Mouse (Mus musculus): ENCODE results near the gene Caskin2.

Caskin2 gene

DNA sequence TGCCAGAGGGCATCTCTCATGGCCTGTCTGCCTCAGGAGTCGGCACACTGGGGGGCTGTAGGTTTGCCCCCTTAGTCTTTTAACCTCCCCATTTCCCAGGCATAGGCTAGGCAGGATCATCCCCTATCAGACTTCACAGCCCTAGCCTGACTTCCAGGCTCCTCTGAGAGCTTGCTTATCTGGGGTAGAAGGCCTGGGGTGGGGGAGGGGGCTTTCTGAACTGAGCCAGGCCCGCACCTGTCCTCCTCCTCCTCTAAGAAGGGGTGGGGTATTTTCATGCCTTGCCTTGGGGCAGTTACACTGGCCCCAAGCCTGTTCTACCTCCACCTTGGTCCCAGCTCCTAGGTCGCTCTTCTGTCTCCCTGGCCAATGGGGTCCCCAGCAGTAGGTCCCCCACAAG is 18.1 kb upstream of the Caskin2 start:
- DNase-seq (ENCODE audit: extremely low spot score, low spot score), result no peak

- DNase-seq (ENCODE audit: extremely low spot score, low spot score), result peak; percentile 36
These were observed 17.3 kb upstream of the Caskin2 start for GRCm38 (mm10) chr11:115830550-115831325.

DNA sequence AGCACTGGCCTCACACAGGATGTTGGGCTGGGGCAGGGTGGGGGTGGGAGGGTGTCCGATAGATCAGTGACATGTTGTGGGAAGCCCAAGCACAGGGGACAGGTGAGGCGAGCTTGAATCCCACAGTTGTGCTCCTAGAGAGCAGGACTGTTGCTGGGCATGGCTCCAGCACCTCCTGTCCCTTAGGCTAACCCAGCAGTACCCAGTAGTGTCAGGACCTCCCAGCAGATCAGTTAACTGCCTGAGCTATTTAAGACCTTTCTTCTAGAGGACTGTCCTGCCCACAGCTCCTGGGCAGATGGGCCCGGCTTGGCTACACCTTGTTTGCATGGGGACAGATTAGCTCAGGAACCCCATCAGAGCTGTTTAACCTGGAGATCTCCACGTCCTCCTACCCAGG is 15.6 kb upstream of the Caskin2 start:
- DNase-seq (ENCODE audit: extremely low spot score, low spot score), result no peak

DNA sequence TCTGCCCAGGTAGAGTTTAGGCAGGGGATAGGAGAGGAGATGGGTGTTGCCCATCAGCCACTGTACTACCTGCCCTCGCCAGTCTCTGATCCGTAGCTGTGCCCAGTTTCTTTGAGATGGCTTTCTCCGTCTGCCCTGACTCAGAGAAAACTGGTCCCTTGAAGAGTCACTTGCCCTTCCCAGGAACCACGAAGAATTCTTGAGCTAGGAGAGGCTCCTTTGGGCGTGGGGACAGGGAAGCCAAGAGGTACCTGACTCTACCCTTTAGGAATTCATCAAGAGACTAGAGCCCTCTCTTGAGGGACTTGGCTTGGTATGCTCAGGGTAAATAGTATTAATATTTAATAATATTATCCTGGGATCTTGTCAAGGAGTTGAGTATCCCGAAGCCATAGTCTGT is 14.2 kb upstream of the Caskin2 start:
- DNase-seq (ENCODE audit: extremely low spot score, low spot score), result no peak

DNA sequence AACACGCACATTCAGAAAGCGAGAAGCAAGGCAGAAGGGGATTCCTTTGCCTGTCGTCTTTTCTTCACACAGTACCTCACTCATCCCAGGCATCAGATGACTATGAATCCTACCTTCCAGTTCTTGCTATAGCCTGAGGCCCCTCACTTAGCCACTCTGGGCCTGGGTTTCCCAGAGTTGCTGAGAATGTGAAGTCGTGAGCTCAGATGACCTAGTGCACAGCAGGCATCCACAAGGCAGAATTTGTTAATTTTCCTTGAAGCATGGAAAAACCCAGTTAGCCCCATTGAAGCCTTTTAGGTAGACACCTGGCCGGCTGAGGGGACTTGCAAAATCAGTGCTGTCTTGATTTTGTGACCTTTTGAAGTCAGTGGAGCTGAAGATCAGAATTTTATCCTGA is 13.0 kb upstream of the Caskin2 start:
- DNase-seq (ENCODE audit: extremely low spot score, low spot score), result no peak

DNA sequence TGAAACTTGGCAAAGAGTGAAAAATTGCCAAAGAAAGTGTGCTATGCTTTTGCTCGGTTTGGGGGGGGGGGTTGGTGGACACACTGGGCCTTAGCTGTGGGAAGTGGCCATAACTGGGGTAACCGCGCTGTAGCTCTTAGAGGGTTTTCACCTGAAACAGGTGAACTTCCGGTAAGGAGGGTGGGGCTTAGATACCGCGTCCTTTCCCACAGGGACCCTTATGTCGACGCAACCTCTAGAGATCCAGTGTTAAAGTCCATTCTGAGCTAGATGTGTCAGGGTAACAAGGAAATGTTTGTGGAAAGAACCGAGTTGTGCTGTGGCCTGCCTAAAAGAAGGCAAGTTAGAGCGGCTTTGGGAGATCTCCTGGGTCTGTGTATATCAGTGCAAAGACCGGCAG is 11.4 kb upstream of the Caskin2 start:
- no peak for DNase-seq (ENCODE audit: extremely low spot score, low spot score)

DNA sequence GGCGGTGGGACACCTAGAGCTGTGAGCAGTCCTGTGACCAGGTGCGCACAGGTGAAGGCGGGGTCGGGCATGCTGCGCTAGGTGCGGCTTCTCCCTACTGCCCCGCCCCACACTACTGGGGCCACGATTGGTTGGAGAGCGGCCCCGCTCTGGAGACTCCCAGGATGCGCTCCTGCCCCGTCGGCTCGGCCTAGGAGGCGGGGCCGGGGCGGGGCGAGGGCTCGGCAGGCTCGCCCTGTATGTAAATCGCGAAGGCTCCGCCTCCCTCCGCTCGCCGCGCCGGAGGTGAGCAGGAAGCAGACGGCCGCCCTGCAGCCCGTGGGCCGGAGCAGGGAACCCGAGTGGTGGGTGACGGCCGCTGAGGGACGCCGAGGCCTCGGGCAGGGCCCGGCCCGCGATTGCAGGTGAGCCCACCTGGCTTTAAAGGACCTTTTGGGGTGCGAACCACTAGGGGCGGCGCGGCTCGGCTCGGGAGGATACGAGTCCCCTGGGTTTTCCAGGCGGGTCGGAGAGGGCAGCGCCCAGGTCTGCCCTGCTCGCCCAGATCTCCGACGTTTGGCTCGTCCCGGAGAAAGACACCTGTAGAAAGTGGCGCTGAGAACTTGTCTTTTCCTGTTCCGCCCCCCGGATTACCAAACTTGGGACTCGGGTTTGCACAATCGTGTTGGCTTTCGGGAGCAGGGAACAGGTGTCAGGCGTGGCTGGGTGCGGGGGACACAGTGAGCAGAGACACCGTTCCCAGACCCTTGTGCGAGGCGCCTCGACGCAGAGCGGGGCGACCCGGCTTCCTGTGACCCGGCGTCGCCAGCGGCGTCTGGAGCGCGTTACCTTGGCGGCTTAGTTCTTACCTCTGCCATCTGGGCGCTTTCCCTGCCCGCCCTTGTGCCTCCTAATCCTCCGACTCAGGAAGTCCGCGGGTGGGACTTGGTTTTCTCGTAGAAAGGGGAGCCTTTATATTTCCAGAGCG is 10.6 kb upstream of the Caskin2 start, which contains the start of gene Llgl2:
Gene Llgl2 (plus strand): TSS at position 276 of the 967 bp plus-strand sequence.
- DNase-seq (ENCODE audit: extremely low spot score, low spot score), result peak; percentile 85

DNA sequence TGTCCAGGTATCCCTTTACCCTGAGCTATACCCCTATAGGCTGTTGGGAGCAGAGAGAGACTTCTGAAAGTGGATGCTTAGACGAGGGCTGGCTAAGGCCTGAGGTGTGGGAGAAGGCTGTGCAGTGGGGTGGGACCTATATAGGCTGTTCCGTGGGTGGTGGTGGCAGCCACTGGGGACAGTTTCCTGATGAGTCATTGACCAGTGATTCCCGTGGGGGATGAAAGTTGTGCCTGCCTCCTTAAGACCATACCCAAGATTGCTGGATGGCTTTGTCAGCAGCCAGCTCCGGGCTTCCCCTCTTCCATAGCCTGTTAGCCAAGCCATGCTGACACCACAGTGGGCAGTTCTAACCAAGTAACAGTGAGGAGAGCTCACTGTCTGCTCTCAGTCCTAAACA is 7.6 kb upstream of the Caskin2 start:
- DNase-seq (ENCODE audit: extremely low spot score, low spot score), result no peak

DNA sequence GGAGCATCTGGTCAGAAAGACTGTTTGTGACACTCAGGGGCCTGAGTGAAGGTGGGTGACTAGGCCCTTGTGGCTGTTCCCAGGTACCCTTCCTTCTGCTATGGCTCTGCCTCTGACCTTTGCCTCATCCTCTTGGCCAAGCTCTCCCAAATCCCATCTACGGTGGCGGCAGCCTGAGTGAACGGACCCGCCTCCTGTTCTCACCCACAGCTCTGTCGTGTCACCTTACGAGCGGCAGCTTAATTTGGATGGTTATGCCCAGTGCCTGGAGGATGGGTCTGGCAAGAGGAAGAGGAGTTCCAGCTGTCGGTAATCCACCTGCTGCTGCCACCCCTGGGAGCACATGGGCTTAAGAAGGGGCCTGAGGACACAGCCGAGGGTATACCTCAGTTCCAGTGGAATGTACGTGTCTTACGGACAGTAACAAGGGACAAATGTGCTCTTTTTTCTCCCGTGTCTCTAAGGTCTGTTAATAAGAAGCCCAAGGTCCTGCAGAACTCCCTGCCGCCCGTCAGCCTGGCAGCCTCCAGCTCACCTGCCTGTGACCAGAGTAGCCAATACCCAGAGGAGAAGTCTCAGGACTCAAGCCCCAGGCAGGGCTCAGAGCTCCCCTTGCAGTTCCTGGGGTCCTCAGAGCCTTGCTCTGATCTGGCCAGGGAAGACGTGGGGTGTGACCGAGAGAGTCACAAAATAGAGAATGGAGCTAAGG is 6.6 kb upstream of the Caskin2 start:
- DNase-seq (ENCODE audit: extremely low spot score, low spot score), result no peak

- DNase-seq (ENCODE audit: extremely low spot score, low spot score), result no peak
These were observed 3.9 kb upstream of the Caskin2 start for GRCm38 (mm10) chr11:115817331-115817730.

- DNase-seq (ENCODE audit: extremely low spot score, low spot score), result peak; percentile 88
These were observed 1.4 kb upstream of the Caskin2 start, which contains the start of gene Tsen54 for GRCm38 (mm10) chr11:115814605-115815450. Gene Tsen54, plus strand, starts transcription at chr11:115814724.

DNA sequence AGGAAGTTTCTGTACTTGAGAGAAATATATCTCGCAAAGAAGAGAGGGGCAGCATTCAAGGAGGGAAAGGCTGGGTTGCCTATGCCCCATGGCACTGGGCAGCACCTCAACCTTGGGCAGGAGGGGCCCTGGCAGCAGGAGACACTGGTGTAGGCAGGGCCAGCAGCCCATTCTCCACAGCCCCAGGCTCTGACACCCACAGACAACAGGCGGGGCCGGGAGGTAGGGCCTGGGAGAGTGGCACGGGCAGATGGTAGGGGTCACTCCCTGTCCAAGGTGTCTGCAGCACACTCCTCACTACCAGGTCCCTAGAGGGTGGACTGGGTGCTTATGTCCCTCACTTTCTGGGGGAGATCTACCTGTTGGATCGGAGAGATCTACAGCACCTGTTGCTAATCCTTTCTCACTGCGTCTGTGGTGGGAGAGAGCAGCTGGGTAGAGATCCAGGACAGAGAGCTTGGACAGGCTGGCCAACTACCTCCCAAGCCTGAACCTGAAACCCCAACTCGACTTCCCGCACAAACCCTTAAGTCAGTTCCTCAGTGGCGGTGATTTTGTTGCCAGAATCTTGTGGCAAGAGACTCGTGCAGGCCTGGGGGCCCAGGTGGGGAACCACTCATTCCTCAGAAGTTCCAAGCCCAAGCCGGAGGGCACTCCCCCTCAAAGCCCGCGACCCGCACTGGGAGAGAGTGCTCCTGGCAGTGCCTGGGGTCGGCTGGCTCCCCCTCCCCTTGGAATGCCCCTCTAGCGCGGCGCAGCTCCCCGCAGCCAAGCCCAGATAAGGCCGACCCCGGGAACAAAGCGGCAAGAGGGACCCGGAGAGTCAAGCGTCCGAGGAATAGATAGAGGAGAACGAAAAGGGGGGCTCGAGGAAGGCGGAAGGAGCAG is 662 bp downstream of the Caskin2 start:
- DNase-seq (ENCODE audit: extremely low spot score, low spot score), result no peak

- DNase-seq (ENCODE audit: extremely low spot score, low spot score), result no peak
These were observed 1.3 kb downstream of the Caskin2 start for GRCm38 (mm10) chr11:115812095-115812494.

DNA sequence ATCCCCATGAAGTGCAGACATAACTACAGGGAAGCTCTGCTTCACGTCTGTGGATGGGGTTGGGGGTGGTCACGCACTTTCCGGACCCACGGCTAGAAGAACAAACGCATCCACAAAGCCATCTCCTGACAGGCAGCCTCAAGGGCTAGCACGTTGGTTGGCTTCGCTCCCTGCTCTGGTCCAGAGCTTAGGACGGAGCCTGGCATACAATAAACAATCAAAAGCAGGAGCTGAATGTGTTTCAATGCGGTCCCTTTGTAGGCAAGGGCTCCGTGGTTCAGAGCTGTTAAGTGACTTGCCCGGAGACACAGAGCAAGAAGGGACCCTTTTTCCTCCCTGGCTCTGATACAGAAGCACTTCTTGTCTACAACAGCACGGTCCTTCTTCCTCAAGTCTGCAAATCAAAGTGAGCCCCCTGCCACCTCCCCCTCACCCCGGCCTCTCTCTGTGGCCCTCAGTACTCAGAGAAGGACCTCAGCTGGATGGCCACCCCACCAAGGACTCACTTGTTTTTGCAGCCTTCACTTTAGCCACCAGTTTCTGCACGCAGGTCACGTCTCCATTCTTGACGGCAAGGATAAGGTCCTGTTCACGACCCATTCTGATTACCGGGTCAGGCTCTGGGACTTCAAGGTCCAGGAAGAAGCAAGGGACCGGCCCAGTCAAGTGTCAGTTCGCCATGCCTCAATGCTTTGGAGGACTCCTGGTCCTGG is 1.9 kb downstream of the Caskin2 start:
- DNase-seq (ENCODE audit: extremely low spot score, low spot score), result no peak

DNA sequence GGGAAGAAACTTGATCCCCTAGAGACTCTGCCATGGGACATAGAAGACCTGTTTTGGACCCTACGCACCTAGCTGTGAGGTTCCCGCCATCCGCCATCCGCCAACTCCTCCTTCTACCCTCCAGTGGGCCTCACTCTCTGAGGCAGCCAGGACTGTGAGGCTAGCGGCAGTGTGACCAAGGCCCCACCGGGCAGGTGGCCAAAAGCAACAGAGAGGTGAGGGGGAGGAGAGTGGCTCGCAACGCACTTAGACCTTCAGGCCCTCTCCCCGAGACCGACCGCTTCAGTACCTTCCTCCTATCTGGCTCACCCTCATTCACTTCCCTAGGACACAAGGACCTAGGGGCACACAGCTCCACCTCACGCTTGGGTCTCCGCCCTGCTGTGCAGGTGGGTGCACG is 3.1 kb downstream of the Caskin2 start:
- no peak for DNase-seq (ENCODE audit: extremely low spot score, low spot score)

- DNase-seq (ENCODE audit: extremely low spot score, low spot score), result no peak
These were observed 4.1 kb downstream of the Caskin2 start for GRCm38 (mm10) chr11:115809311-115809781.

DNA sequence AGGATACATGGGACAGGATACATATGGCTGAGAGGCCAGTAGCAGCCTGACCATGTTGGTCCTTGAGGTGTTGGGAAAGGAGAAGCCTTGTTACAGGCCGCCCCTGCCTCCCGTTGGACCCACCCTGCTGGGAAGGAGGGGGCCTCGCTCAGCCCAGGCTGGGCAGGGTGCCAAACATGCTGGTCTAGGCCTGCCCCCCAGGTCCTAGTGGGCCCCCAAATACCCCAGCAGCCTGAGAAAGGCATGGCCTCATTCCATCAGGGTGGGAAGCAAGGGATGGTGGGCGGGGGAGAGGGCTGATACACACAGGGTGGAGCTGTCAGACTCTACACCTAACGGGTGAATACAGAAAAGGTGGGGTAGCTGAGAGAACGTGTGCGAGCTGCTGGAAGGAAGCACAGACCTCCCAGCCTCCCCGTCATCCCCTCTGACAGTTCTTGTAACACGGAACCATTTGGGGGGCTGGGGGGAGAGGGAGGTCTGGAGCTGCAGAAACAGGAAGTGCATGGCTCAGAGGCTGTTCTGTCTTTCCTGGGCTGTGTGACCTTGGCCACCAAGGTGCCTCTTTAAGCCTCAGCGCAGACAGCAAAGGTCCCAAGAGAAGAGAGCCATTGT is 4.6 kb downstream of the Caskin2 start:
- DNase-seq (ENCODE audit: extremely low spot score, low spot score), result no peak

DNA sequence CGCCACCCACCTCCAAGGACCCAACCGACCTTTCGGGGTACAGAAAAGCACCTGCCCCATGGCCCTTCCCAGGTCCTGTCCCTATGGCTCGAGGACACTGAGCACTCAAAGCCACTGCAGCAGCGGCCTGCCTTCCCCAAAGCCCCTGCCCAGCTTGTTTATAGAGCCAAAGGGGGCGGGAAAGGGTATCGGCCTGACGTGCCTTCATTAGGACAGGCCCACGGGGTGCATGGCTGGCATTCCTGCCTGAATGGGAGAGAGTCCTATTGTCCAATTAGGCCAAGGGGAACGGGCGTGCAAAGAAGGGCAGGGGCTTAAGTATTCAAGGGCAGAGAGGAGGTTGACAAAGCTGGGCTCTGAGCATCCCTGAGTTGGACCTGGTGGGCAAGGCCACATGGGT is 5.5 kb downstream of the Caskin2 start:
- DNase-seq (ENCODE audit: extremely low spot score, low spot score), result no peak

Measured in neural tube, embryonic 10.5 days (tissue).